Mouse (Mus musculus) NIH3T3 (cell line): Measurements from ENCODE around the gene Pafah1b1.
A peak's percentile ranks its signal among the peaks of the same experiment; 100 is the strongest.

Experiments used
- DNase-seq: peaks from one replicate; pipeline ENCODE4 v3.0.0-alpha.2; 2012; ENCODE audit warnings: low read depth

The Pafah1b1 gene

GRCm38 (mm10) chr11:74724235-74724791 lies at the start of gene Pafah1b1:
Pafah1b1 (minus strand) TSS chr11:74724670.
- DNase-seq = peak; percentile 97

- DNase-seq = no peak
These were observed 47.9 kb upstream of the Pafah1b1 start for GRCm38 (mm10) chr11:74772386-74772785.

- DNase-seq = no peak
These were observed 47.2 kb upstream of the Pafah1b1 start for GRCm38 (mm10) chr11:74771650-74772049.

- DNase-seq = peak; percentile 51
These were observed 46.8 kb upstream of the Pafah1b1 start for GRCm38 (mm10) chr11:74771234-74771633.

- peak; percentile 98 for DNase-seq
These were observed 46.2 kb upstream of the Pafah1b1 start, which contains the start of gene Mettl16 for GRCm38 (mm10) chr11:74770595-74771207. Mettl16 (plus strand) TSS chr11:74770830.

- no peak for DNase-seq
These were observed 45.6 kb upstream of the Pafah1b1 start for GRCm38 (mm10) chr11:74770037-74770436.

- peak; percentile 47 for DNase-seq
These were observed 43.6 kb upstream of the Pafah1b1 start for GRCm38 (mm10) chr11:74768045-74768444.

GRCm38 (mm10) chr11:74767469-74767868 lies 43.0 kb upstream of the Pafah1b1 start:
- DNase-seq = no peak

GRCm38 (mm10) chr11:74763960-74764625 lies 39.6 kb upstream of the Pafah1b1 start:
- peak; percentile 42 for DNase-seq

- no peak for DNase-seq
These were observed 36.7 kb upstream of the Pafah1b1 start for GRCm38 (mm10) chr11:74761011-74761705.

- DNase-seq = no peak
These were observed 32.2 kb upstream of the Pafah1b1 start for GRCm38 (mm10) chr11:74756631-74757030.

GRCm38 (mm10) chr11:74751352-74752066 lies 27.0 kb upstream of the Pafah1b1 start:
- DNase-seq = no peak

- no peak for DNase-seq
These were observed 26.3 kb upstream of the Pafah1b1 start for GRCm38 (mm10) chr11:74750662-74751351.

GRCm38 (mm10) chr11:74749241-74749640 lies 24.8 kb upstream of the Pafah1b1 start:
- DNase-seq = no peak

GRCm38 (mm10) chr11:74748022-74748421 lies 23.6 kb upstream of the Pafah1b1 start:
- DNase-seq = peak; percentile 55

GRCm38 (mm10) chr11:74737861-74738260 lies 13.4 kb upstream of the Pafah1b1 start:
- DNase-seq = no peak

GRCm38 (mm10) chr11:74734917-74735316 lies 10.4 kb upstream of the Pafah1b1 start:
- no peak for DNase-seq

GRCm38 (mm10) chr11:74725181-74725580 lies 711 bp upstream of the Pafah1b1 start:
- no peak for DNase-seq

- DNase-seq = peak; percentile 93
These were observed 874 bp downstream of the Pafah1b1 start for GRCm38 (mm10) chr11:74723357-74724234.

GRCm38 (mm10) chr11:74721971-74722370 lies 2.5 kb downstream of the Pafah1b1 start:
- DNase-seq = no peak
